Mouse (Mus musculus): ENCODE measurements around the gene Adcyap1r1. TPM values are rescaled to one million over a fixed set of nuclear protein-coding genes. Genes with fewer than 3 reads are reported as not detected.

Adcyap1r1 gene
- polyA plus RNA-seq, 1 experiment from 2014 or later = 6.2 TPM

- H3K4me1 ChIP-seq (replicated peaks) = peaks cover 27% of the 10 kb centered on the region
- H3K9me3 ChIP-seq (replicated peaks) = no peaks in the 10 kb centered on the region
- ATAC-seq (ENCODE audit: insufficient number of reproducible peaks, low FRiP score) = no peak
- H3K36me3 ChIP-seq = no peaks in the 10 kb centered on the region
- H3K9ac ChIP-seq = peak overlapping the region; percentile 52
- no peak overlapping the region for H3K27ac ChIP-seq (ENCODE audit: poor library complexity, severe bottlenecking)
- peaks cover 99% of the 10 kb centered on the region for H3K27me3 ChIP-seq (replicated peaks)
- H3K4me2 ChIP-seq = peak overlapping the region; percentile 80
- WGBS = under 1% methylated on average over 24 of the region's 24 CpGs
- peak overlapping the region; percentile 55 for H3K4me3 ChIP-seq
Observed at GRCm38 (mm10) chr6:55452381-55452780, 603 bp downstream of the Adcyap1r1 start.

GRCm38 (mm10) chr6:55453548-55453947, 1.8 kb downstream of the Adcyap1r1 start:
- H3K4me2 ChIP-seq = peak overlapping the region; percentile 80
- H3K36me3 ChIP-seq = no peaks in the 10 kb centered on the region
- no peak overlapping the region for H3K9ac ChIP-seq
- ATAC-seq (ENCODE audit: insufficient number of reproducible peaks, low FRiP score) = no peak
- H3K4me1 ChIP-seq (replicated peaks) = peaks cover 27% of the 10 kb centered on the region
- H3K27ac ChIP-seq (ENCODE audit: poor library complexity, severe bottlenecking) = no peak overlapping the region
- peaks cover 94% of the 10 kb centered on the region for H3K27me3 ChIP-seq (replicated peaks)
- H3K9me3 ChIP-seq (replicated peaks) = no peaks in the 10 kb centered on the region
- no peak overlapping the region for H3K4me3 ChIP-seq
- 9% methylated on average over 1 of the region's 1 CpGs for WGBS

- H3K27ac ChIP-seq (ENCODE audit: poor library complexity, severe bottlenecking) = no peak overlapping the region
- 75% methylated on average over 5 of the region's 5 CpGs for WGBS
- peaks cover 27% of the 10 kb centered on the region for H3K4me1 ChIP-seq (replicated peaks)
- no peak for ATAC-seq (ENCODE audit: insufficient number of reproducible peaks, low FRiP score)
- no peak overlapping the region for H3K9ac ChIP-seq
- H3K4me2 ChIP-seq = no peak overlapping the region
- no peaks in the 10 kb centered on the region for H3K9me3 ChIP-seq (replicated peaks)
- peaks cover 80% of the 10 kb centered on the region for H3K27me3 ChIP-seq (replicated peaks)
- no peak overlapping the region for H3K4me3 ChIP-seq
- no peaks in the 10 kb centered on the region for H3K36me3 ChIP-seq
Observed at GRCm38 (mm10) chr6:55455641-55456040, 3.9 kb downstream of the Adcyap1r1 start.

GRCm38 (mm10) chr6:55457727-55458126, 5.9 kb downstream of the Adcyap1r1 start:
- H3K27me3 ChIP-seq (replicated peaks) = peaks cover 72% of the 10 kb centered on the region

GRCm38 (mm10) chr6:55458156-55458555, 6.4 kb downstream of the Adcyap1r1 start:
- Histone ChIP-seq H3K36me3 (no peaks in the 10 kb centered on the region), H3K4me2 (no peak overlapping the region), H3K4me3 (no peak overlapping the region), H3K4me1 (replicated peaks) (peaks cover 13% of the 10 kb centered on the region; the same call in 1 of the 2 replicates), H3K9me3 (replicated peaks) (no peaks in the 10 kb centered on the region), H3K9ac (no peak overlapping the region), H3K27me3 (replicated peaks) (peaks cover 72% of the 10 kb centered on the region), H3K27ac (ENCODE audit: poor library complexity, severe bottlenecking) (no peak overlapping the region)
- ATAC-seq (ENCODE audit: insufficient number of reproducible peaks, low FRiP score) = no peak
- 35% methylated on average over 1 of the region's 1 CpGs for WGBS

More at GRCm38 (mm10) chr6:55457727-55458126, 5.9 kb downstream of the Adcyap1r1 start:
- H3K4me2 ChIP-seq = no peak overlapping the region
- no peaks in the 10 kb centered on the region for H3K9me3 ChIP-seq (replicated peaks)
- no peak for ATAC-seq (ENCODE audit: insufficient number of reproducible peaks, low FRiP score)
- peaks cover 14% of the 10 kb centered on the region for H3K4me1 ChIP-seq (replicated peaks)
- no peak overlapping the region for H3K9ac ChIP-seq
- 65% methylated on average over 7 of the region's 7 CpGs for WGBS
- no peak overlapping the region for H3K27ac ChIP-seq (ENCODE audit: poor library complexity, severe bottlenecking)
- H3K4me3 ChIP-seq = no peak overlapping the region
- no peaks in the 10 kb centered on the region for H3K36me3 ChIP-seq

- Histone ChIP-seq H3K4me1 (replicated peaks) (no peaks in the 10 kb centered on the region), H3K27me3 (replicated peaks) (peaks cover 61% of the 10 kb centered on the region), H3K4me3 (no peak overlapping the region), H3K27ac (ENCODE audit: poor library complexity, severe bottlenecking) (no peak overlapping the region), H3K9ac (no peak overlapping the region), H3K36me3 (no peaks in the 10 kb centered on the region), H3K4me2 (no peak overlapping the region), H3K9me3 (replicated peaks) (no peaks in the 10 kb centered on the region)
- 77% methylated on average over 20 of the region's 20 CpGs for WGBS
- ATAC-seq (ENCODE audit: insufficient number of reproducible peaks, low FRiP score) = no peak
Observed at GRCm38 (mm10) chr6:55459545-55460397, 8.0 kb downstream of the Adcyap1r1 start.

GRCm38 (mm10) chr6:55461141-55461540, 9.4 kb downstream of the Adcyap1r1 start:
- no peak for ATAC-seq (ENCODE audit: insufficient number of reproducible peaks, low FRiP score)
- H3K36me3 ChIP-seq = no peaks in the 10 kb centered on the region

GRCm38 (mm10) chr6:55461678-55462077, 9.9 kb downstream of the Adcyap1r1 start:
- ATAC-seq (ENCODE audit: insufficient number of reproducible peaks, low FRiP score) = no peak
- no peaks in the 10 kb centered on the region for H3K9me3 ChIP-seq (replicated peaks)
- 0 out of 2 replicates have a peak, but pooled peaks cover 3% of the 10 kb centered on the region for H3K4me1 ChIP-seq (replicated peaks)
- H3K27me3 ChIP-seq (replicated peaks) = peaks cover 43% of the 10 kb centered on the region
- no peak overlapping the region for H3K4me2 ChIP-seq
- no peak overlapping the region for H3K4me3 ChIP-seq
- no peak overlapping the region for H3K27ac ChIP-seq (ENCODE audit: poor library complexity, severe bottlenecking)
- no peak overlapping the region for H3K9ac ChIP-seq
- WGBS = 70% methylated on average over 2 of the region's 2 CpGs
- H3K36me3 ChIP-seq = no peaks in the 10 kb centered on the region

More at GRCm38 (mm10) chr6:55461141-55461540, 9.4 kb downstream of the Adcyap1r1 start:
- no peaks in the 10 kb centered on the region for H3K4me1 ChIP-seq (replicated peaks)
- no peak overlapping the region for H3K4me3 ChIP-seq
- no peak overlapping the region for H3K4me2 ChIP-seq
- H3K9ac ChIP-seq = no peak overlapping the region
- no peaks in the 10 kb centered on the region for H3K9me3 ChIP-seq (replicated peaks)
- peaks cover 48% of the 10 kb centered on the region for H3K27me3 ChIP-seq (replicated peaks)
- H3K27ac ChIP-seq (ENCODE audit: poor library complexity, severe bottlenecking) = no peak overlapping the region
- WGBS = 60% methylated on average over 5 of the region's 5 CpGs

- H3K9ac ChIP-seq = no peak overlapping the region
- 77% methylated on average over 1 of the region's 1 CpGs for WGBS
- H3K4me3 ChIP-seq = no peak overlapping the region
- 0 out of 2 replicates have a peak, but pooled peaks cover 3% of the 10 kb centered on the region for H3K4me1 ChIP-seq (replicated peaks)
- H3K27ac ChIP-seq (ENCODE audit: poor library complexity, severe bottlenecking) = no peak overlapping the region
- no peaks in the 10 kb centered on the region for H3K36me3 ChIP-seq
- H3K4me2 ChIP-seq = no peak overlapping the region
- H3K9me3 ChIP-seq (replicated peaks) = no peaks in the 10 kb centered on the region
- ATAC-seq (ENCODE audit: insufficient number of reproducible peaks, low FRiP score) = no peak
- peaks cover 36% of the 10 kb centered on the region for H3K27me3 ChIP-seq (replicated peaks)
Observed at GRCm38 (mm10) chr6:55462394-55462793, 10.6 kb downstream of the Adcyap1r1 start.

GRCm38 (mm10) chr6:55463966-55464365, 12.2 kb downstream of the Adcyap1r1 start:
- 69% methylated on average over 7 of the region's 7 CpGs for WGBS
- Histone ChIP-seq H3K27ac (ENCODE audit: poor library complexity, severe bottlenecking) (no peak overlapping the region), H3K4me1 (replicated peaks) (0 out of 2 replicates have a peak, but pooled peaks cover 3% of the 10 kb centered on the region), H3K4me3 (no peak overlapping the region), H3K9ac (no peak overlapping the region), H3K4me2 (no peak overlapping the region), H3K36me3 (no peaks in the 10 kb centered on the region), H3K9me3 (replicated peaks) (no peaks in the 10 kb centered on the region), H3K27me3 (replicated peaks) (peaks cover 41% of the 10 kb centered on the region)
- ATAC-seq (ENCODE audit: insufficient number of reproducible peaks, low FRiP score) = no peak

GRCm38 (mm10) chr6:55465311-55465710, 13.5 kb downstream of the Adcyap1r1 start:
- no peak overlapping the region for H3K4me3 ChIP-seq
- no peak overlapping the region for H3K27ac ChIP-seq (ENCODE audit: poor library complexity, severe bottlenecking)
- no peak overlapping the region for H3K9ac ChIP-seq
- no peaks in the 10 kb centered on the region for H3K36me3 ChIP-seq
- no peaks in the 10 kb centered on the region for H3K9me3 ChIP-seq (replicated peaks)
- no peak for ATAC-seq (ENCODE audit: insufficient number of reproducible peaks, low FRiP score)
- peaks cover 36% of the 10 kb centered on the region for H3K27me3 ChIP-seq (replicated peaks)
- WGBS = 70% methylated on average over 4 of the region's 4 CpGs
- H3K4me1 ChIP-seq (replicated peaks) = 0 out of 2 replicates have a peak, but pooled peaks cover 3% of the 10 kb centered on the region
- H3K4me2 ChIP-seq = no peak overlapping the region

Data from heart, embryonic 12.5 days (tissue).